Mouse (Mus musculus): ENCODE results near the gene Lama4. TPM values are rescaled to one million over a fixed set of nuclear protein-coding genes. Genes with fewer than 3 reads are reported as not detected.

The Lama4 gene
- polyA plus RNA-seq, 1 experiment from 2014 or later: 29.7 TPM

- ATAC-seq (ENCODE audit: low FRiP score): no peak
Observed at GRCm38 (mm10) chr10:38972221-38972946, 7.1 kb downstream of the Lama4 start.

GRCm38 (mm10) chr10:38973016-38973415 lies 7.7 kb downstream of the Lama4 start:
- no peak overlapping the region for H3K4me2 ChIP-seq (replicated peaks)
- H3K9ac ChIP-seq: no peak overlapping the region
- H3K27me3 ChIP-seq: no peaks in the 10 kb centered on the region
- no peak overlapping the region for H3K27ac ChIP-seq
- no peak for ATAC-seq (ENCODE audit: low FRiP score)
- no peaks in the 10 kb centered on the region for H3K9me3 ChIP-seq (replicated peaks)
- no peak overlapping the region for H3K4me3 ChIP-seq
- 42% methylated on average over 4 of the region's 4 CpGs for WGBS
- H3K36me3 ChIP-seq: no peaks in the 10 kb centered on the region
- no peaks in the 10 kb centered on the region for H3K4me1 ChIP-seq

More at GRCm38 (mm10) chr10:38972221-38972946, 7.1 kb downstream of the Lama4 start:
- Histone ChIP-seq H3K27ac (no peak overlapping the region), H3K4me3 (no peak overlapping the region), H3K9ac (no peak overlapping the region), H3K4me1 (no peaks in the 10 kb centered on the region), H3K36me3 (no peaks in the 10 kb centered on the region), H3K9me3 (replicated peaks) (no peaks in the 10 kb centered on the region), H3K27me3 (no peaks in the 10 kb centered on the region), H3K4me2 (replicated peaks) (no peak overlapping the region)
- 64% methylated on average over 7 of the region's 7 CpGs for WGBS

GRCm38 (mm10) chr10:38978195-38978594 lies 12.9 kb downstream of the Lama4 start:
- Histone ChIP-seq H3K9ac (no peak overlapping the region), H3K27ac (no peak overlapping the region), H3K4me2 (replicated peaks) (no peak overlapping the region), H3K27me3 (no peaks in the 10 kb centered on the region), H3K4me1 (no peaks in the 10 kb centered on the region), H3K9me3 (replicated peaks) (no peaks in the 10 kb centered on the region), H3K4me3 (no peak overlapping the region), H3K36me3 (no peaks in the 10 kb centered on the region)
- ATAC-seq (ENCODE audit: low FRiP score): no peak
- WGBS: 73% methylated on average over 1 of the region's 1 CpGs

GRCm38 (mm10) chr10:38979699-38980098 lies 14.4 kb downstream of the Lama4 start:
- H3K9ac ChIP-seq: no peak overlapping the region
- ATAC-seq (ENCODE audit: low FRiP score): no peak
- WGBS: 77% methylated on average over 5 of the region's 5 CpGs
- no peaks in the 10 kb centered on the region for H3K9me3 ChIP-seq (replicated peaks)
- no peaks in the 10 kb centered on the region for H3K36me3 ChIP-seq
- no peak overlapping the region for H3K4me3 ChIP-seq
- H3K27ac ChIP-seq: no peak overlapping the region
- no peaks in the 10 kb centered on the region for H3K27me3 ChIP-seq
- no peak overlapping the region for H3K4me2 ChIP-seq (replicated peaks)
- H3K4me1 ChIP-seq: no peaks in the 10 kb centered on the region

- no peak overlapping the region for H3K9ac ChIP-seq
- no peak for ATAC-seq (ENCODE audit: low FRiP score)
- WGBS: 70% methylated on average over 3 of the region's 3 CpGs
Observed at GRCm38 (mm10) chr10:38980980-38981379, 15.7 kb downstream of the Lama4 start.

GRCm38 (mm10) chr10:38984358-38985075 lies 19.2 kb downstream of the Lama4 start:
- no peak for ATAC-seq (ENCODE audit: low FRiP score)
- Histone ChIP-seq H3K36me3 (no peaks in the 10 kb centered on the region), H3K9ac (no peak overlapping the region), H3K4me1 (no peaks in the 10 kb centered on the region), H3K27me3 (no peaks in the 10 kb centered on the region), H3K27ac (peak overlapping the region; percentile 4; the same call in 1 of the 2 replicates), H3K4me3 (no peak overlapping the region), H3K4me2 (replicated peaks) (no peak overlapping the region), H3K9me3 (replicated peaks) (no peaks in the 10 kb centered on the region)
- 65% methylated on average over 4 of the region's 4 CpGs for WGBS

More at GRCm38 (mm10) chr10:38980980-38981379, 15.7 kb downstream of the Lama4 start:
- H3K27me3 ChIP-seq: no peaks in the 10 kb centered on the region
- no peaks in the 10 kb centered on the region for H3K9me3 ChIP-seq (replicated peaks)
- no peaks in the 10 kb centered on the region for H3K36me3 ChIP-seq
- H3K4me1 ChIP-seq: no peaks in the 10 kb centered on the region
- H3K4me3 ChIP-seq: no peak overlapping the region
- H3K4me2 ChIP-seq (replicated peaks): no peak overlapping the region
- H3K27ac ChIP-seq: no peak overlapping the region

GRCm38 (mm10) chr10:38986053-38986452 lies 20.7 kb downstream of the Lama4 start:
- no peak for ATAC-seq (ENCODE audit: low FRiP score)
- H3K4me2 ChIP-seq (replicated peaks): no peak overlapping the region
- no peaks in the 10 kb centered on the region for H3K27me3 ChIP-seq
- H3K27ac ChIP-seq: no peak overlapping the region
- no peaks in the 10 kb centered on the region for H3K36me3 ChIP-seq
- no peak overlapping the region for H3K9ac ChIP-seq
- H3K4me1 ChIP-seq: no peaks in the 10 kb centered on the region
- 56% methylated on average over 3 of the region's 3 CpGs for WGBS
- no peaks in the 10 kb centered on the region for H3K9me3 ChIP-seq (replicated peaks)
- H3K4me3 ChIP-seq: no peak overlapping the region

- Histone ChIP-seq H3K4me3 (no peak overlapping the region), H3K9ac (no peak overlapping the region), H3K4me1 (no peaks in the 10 kb centered on the region), H3K36me3 (no peaks in the 10 kb centered on the region), H3K4me2 (replicated peaks) (no peak overlapping the region), H3K9me3 (replicated peaks) (no peaks in the 10 kb centered on the region), H3K27me3 (no peaks in the 10 kb centered on the region), H3K27ac (no peak overlapping the region)
- no peak for ATAC-seq (ENCODE audit: low FRiP score)
- WGBS: 91% methylated on average over 1 of the region's 1 CpGs
Observed at GRCm38 (mm10) chr10:38992827-38993226, 27.5 kb downstream of the Lama4 start.

GRCm38 (mm10) chr10:38993632-38994424 lies 28.5 kb downstream of the Lama4 start:
- WGBS: 74% methylated on average over 2 of the region's 2 CpGs
- ATAC-seq (ENCODE audit: low FRiP score): no peak

GRCm38 (mm10) chr10:38994719-38995450 lies 29.6 kb downstream of the Lama4 start:
- WGBS: 84% methylated on average over 9 of the region's 9 CpGs

More at GRCm38 (mm10) chr10:38993632-38994424, 28.5 kb downstream of the Lama4 start:
- Histone ChIP-seq H3K4me1 (no peaks in the 10 kb centered on the region), H3K27ac (no peak overlapping the region), H3K4me3 (no peak overlapping the region), H3K9ac (no peak overlapping the region), H3K4me2 (replicated peaks) (no peak overlapping the region), H3K36me3 (no peaks in the 10 kb centered on the region), H3K27me3 (no peaks in the 10 kb centered on the region), H3K9me3 (replicated peaks) (no peaks in the 10 kb centered on the region)

GRCm38 (mm10) chr10:38995896-38996295 lies 30.6 kb downstream of the Lama4 start:
- H3K36me3 ChIP-seq: no peaks in the 10 kb centered on the region
- H3K9ac ChIP-seq: no peak overlapping the region
- no peak for ATAC-seq (ENCODE audit: low FRiP score)
- H3K9me3 ChIP-seq (replicated peaks): no peaks in the 10 kb centered on the region
- WGBS: 84% methylated on average over 2 of the region's 2 CpGs
- H3K4me3 ChIP-seq: no peak overlapping the region
- H3K4me1 ChIP-seq: no peaks in the 10 kb centered on the region
- no peaks in the 10 kb centered on the region for H3K27me3 ChIP-seq
- no peak overlapping the region for H3K4me2 ChIP-seq (replicated peaks)
- H3K27ac ChIP-seq: no peak overlapping the region

More at GRCm38 (mm10) chr10:38994719-38995450, 29.6 kb downstream of the Lama4 start:
- no peaks in the 10 kb centered on the region for H3K9me3 ChIP-seq (replicated peaks)
- no peak for ATAC-seq (ENCODE audit: low FRiP score)
- H3K4me2 ChIP-seq (replicated peaks): no peak overlapping the region
- H3K9ac ChIP-seq: no peak overlapping the region
- H3K27ac ChIP-seq: no peak overlapping the region
- no peaks in the 10 kb centered on the region for H3K4me1 ChIP-seq
- no peaks in the 10 kb centered on the region for H3K36me3 ChIP-seq
- no peak overlapping the region for H3K4me3 ChIP-seq
- H3K27me3 ChIP-seq: no peaks in the 10 kb centered on the region

GRCm38 (mm10) chr10:39000951-39001350 lies 35.6 kb downstream of the Lama4 start:
- H3K27ac ChIP-seq: no peak overlapping the region
- no peaks in the 10 kb centered on the region for H3K27me3 ChIP-seq
- no peaks in the 10 kb centered on the region for H3K4me1 ChIP-seq
- no peaks in the 10 kb centered on the region for H3K36me3 ChIP-seq
- WGBS: 89% methylated on average over 4 of the region's 4 CpGs
- H3K9me3 ChIP-seq (replicated peaks): no peaks in the 10 kb centered on the region
- ATAC-seq (ENCODE audit: low FRiP score): no peak
- H3K9ac ChIP-seq: no peak overlapping the region
- H3K4me3 ChIP-seq: no peak overlapping the region
- H3K4me2 ChIP-seq (replicated peaks): no peak overlapping the region
